Mouse (Mus musculus) CH12.LX (cell line): ENCODE measurements around the gene Pdcd1lg2. TPM values are rescaled to one million over a fixed set of nuclear protein-coding genes. Genes with fewer than 3 reads are reported as not detected.

Experiments
- DNase-seq: peaks from one replicate; pipeline ENCODE4 v3.0.0-alpha.2; 2013; ENCODE audit errors: extremely low read depth
- H3K27ac ChIP-seq: 2 replicates; pipeline ENCODE4 v1.5.1; 2012; ENCODE audit warnings: low read depth, mild to moderate bottlenecking, control low read depth, moderate library complexity; ENCODE audit not compliant: insufficient read depth
- H3K27me3 ChIP-seq: replicated peaks from 2 replicates; pipeline ENCODE3; 2012; ENCODE audit warnings: inconsistent platforms
- H3K36me3 ChIP-seq, 2 experiments: replicated peaks in 1 of 2; 2 replicates each; pipeline versions ENCODE3 to v1.6.1; 2012; ENCODE audit warnings: inconsistent platforms in 1 of 2, low read length in 1 of 2, mild to moderate bottlenecking in 1 of 2, mixed read lengths in 1 of 2, moderate library complexity in 1 of 2; ENCODE audit not compliant: control insufficient read depth in 1 of 2, insufficient read depth in 1 of 2
- H3K4me1 ChIP-seq, 2 experiments: 2 replicates each; pipeline ENCODE4 v1.6.1; 2012; ENCODE audit warnings: inconsistent platforms in 1 of 2, moderate library complexity in 1 of 2; ENCODE audit not compliant: insufficient read depth in 2 of 2, control insufficient read depth in 1 of 2
- H3K4me2 ChIP-seq: 2 replicates; pipeline ENCODE4 v1.6.1; 2012; ENCODE audit warnings: low read depth, mild to moderate bottlenecking, control low read depth; ENCODE audit not compliant: poor library complexity, insufficient read depth, severe bottlenecking
- H3K4me3 ChIP-seq, 3 experiments: fragments of 150-350 bp in 1 of 3; sonication (generic) in 1 of 3; replicated peaks in 1 of 3; 2 replicates each; pipeline versions ENCODE3 to v1.5.1; 2011 to 2012; ENCODE audit warnings: low read depth in 2 of 3, low read length in 2 of 3, mild to moderate bottlenecking in 2 of 3, moderate library complexity in 2 of 3, control low read depth in 1 of 3, improper control_type of control experiment in 1 of 3, inconsistent platforms in 1 of 3, mixed read lengths in 1 of 3; ENCODE audit not compliant: poor library complexity in 1 of 3
- H3K79me2 ChIP-seq: replicated peaks from 2 replicates; pipeline ENCODE4 v1.6.1; 2012; ENCODE audit warnings: mild to moderate bottlenecking, moderate library complexity; ENCODE audit not compliant: control insufficient read depth, poor library complexity, insufficient read depth, severe bottlenecking; ENCODE audit errors: extremely low read depth
- H3K9ac ChIP-seq: 2 replicates; pipeline ENCODE4 v1.6.1; 2012; ENCODE audit warnings: low read depth, mild to moderate bottlenecking, control low read depth, moderate library complexity; ENCODE audit not compliant: insufficient read depth
- H3K9me3 ChIP-seq: replicated peaks from 2 replicates; pipeline ENCODE3; 2012; ENCODE audit warnings: low read length, inconsistent platforms, mixed read lengths
- BHLHE40 ChIP-seq: IDR thresholded peaks from 2 replicates; pipeline ENCODE4 v1.6.1; 2011; ENCODE audit warnings: mild to moderate bottlenecking, low read depth, low read length, improper control_type of control experiment
- CHD1 ChIP-seq: IDR thresholded peaks from 2 replicates; pipeline ENCODE4 v1.6.1; 2012; ENCODE audit warnings: low read depth, low read length, improper control_type of control experiment, inconsistent platforms
- CHD2 ChIP-seq: IDR thresholded peaks from 2 replicates; pipeline ENCODE4 v1.6.1; 2011; ENCODE audit warnings: low read length, improper control_type of control experiment
- CTCF ChIP-seq, 2 experiments: IDR thresholded peaks in 1 of 2; conservative IDR thresholded peaks in 1 of 2; 2 replicates each; pipeline ENCODE4 v1.5.1; 2011 to 2012; ENCODE audit warnings: low read depth in 2 of 2, low read length in 2 of 2, improper control_type of control experiment in 1 of 2, inconsistent platforms in 1 of 2, mild to moderate bottlenecking in 1 of 2, moderate library complexity in 1 of 2
- E2F4 ChIP-seq: IDR thresholded peaks from 2 replicates; pipeline ENCODE4 v1.6.1; 2011; ENCODE audit warnings: low read depth, low read length, improper control_type of control experiment; ENCODE audit not compliant: insufficient replicate concordance
- ELF1 ChIP-seq: IDR thresholded peaks from 2 replicates; pipeline ENCODE4 v1.6.1; 2014; ENCODE audit warnings: low read depth, mild to moderate bottlenecking, inconsistent platforms, low read length, improper control_type of control experiment
- EP300 ChIP-seq: IDR thresholded peaks from 2 replicates; pipeline ENCODE4 v1.6.1; 2011; ENCODE audit warnings: low read length, improper control_type of control experiment
- ETS1 ChIP-seq: conservative IDR thresholded peaks from 2 replicates; pipeline ENCODE4 v1.6.1; 2012; ENCODE audit warnings: low read depth, mild to moderate bottlenecking, inconsistent platforms, low read length, improper control_type of control experiment, moderate library complexity
- GABPA ChIP-seq: IDR thresholded peaks from 2 replicates; pipeline ENCODE4 v1.6.1; 2012; ENCODE audit warnings: low read depth, low read length, improper control_type of control experiment, inconsistent platforms; ENCODE audit not compliant: insufficient replicate concordance
- HCFC1 ChIP-seq: IDR thresholded peaks from 2 replicates; pipeline ENCODE4 v1.6.1; 2012; ENCODE audit warnings: low read depth, mild to moderate bottlenecking, inconsistent platforms, low read length, improper control_type of control experiment
- IRF4 ChIP-seq: IDR thresholded peaks from 2 replicates; pipeline ENCODE4 v1.6.1; 2014; ENCODE audit warnings: low read depth, mild to moderate bottlenecking, inconsistent platforms, low read length, improper control_type of control experiment
- JUN ChIP-seq: IDR thresholded peaks from 2 replicates; pipeline ENCODE4 v1.6.1; 2011; ENCODE audit warnings: low read depth, mild to moderate bottlenecking, low read length, improper control_type of control experiment, moderate library complexity; ENCODE audit not compliant: insufficient read depth
- JUND ChIP-seq: conservative IDR thresholded peaks from 2 replicates; pipeline ENCODE4 v1.6.1; 2011; ENCODE audit warnings: low read depth, low read length, improper control_type of control experiment
- KAT2A ChIP-seq: IDR thresholded peaks from 2 replicates; pipeline ENCODE4 v1.6.1; 2012; ENCODE audit warnings: low read length, improper control_type of control experiment, inconsistent platforms; ENCODE audit not compliant: insufficient replicate concordance
- MAFK ChIP-seq: IDR thresholded peaks from 2 replicates; pipeline ENCODE4 v1.6.1; 2011; ENCODE audit warnings: low read length, improper control_type of control experiment; ENCODE audit not compliant: insufficient replicate concordance
- MAX ChIP-seq: IDR thresholded peaks from 2 replicates; pipeline ENCODE4 v1.6.1; 2011; ENCODE audit warnings: low read length, improper control_type of control experiment
- MAZ ChIP-seq: IDR thresholded peaks from 2 replicates; pipeline ENCODE4 v1.6.1; 2012; ENCODE audit warnings: low read depth, mild to moderate bottlenecking, inconsistent platforms, low read length, improper control_type of control experiment, moderate library complexity
- MEF2A ChIP-seq: IDR thresholded peaks from 2 replicates; pipeline ENCODE4 v1.6.1; 2014; ENCODE audit warnings: low read depth, mild to moderate bottlenecking, inconsistent platforms, low read length, improper control_type of control experiment, borderline replicate concordance
- MXI1 ChIP-seq: IDR thresholded peaks from 2 replicates; pipeline ENCODE4 v1.6.1; 2011; ENCODE audit warnings: mild to moderate bottlenecking, low read depth, low read length, improper control_type of control experiment
- NELFE ChIP-seq: IDR thresholded peaks from 2 replicates; pipeline ENCODE4 v1.6.1; 2011; ENCODE audit warnings: low read depth, low read length, improper control_type of control experiment
- NRF1 ChIP-seq: IDR thresholded peaks from 2 replicates; pipeline ENCODE4 v1.6.1; 2014; ENCODE audit warnings: low read depth, mild to moderate bottlenecking, inconsistent platforms, low read length, improper control_type of control experiment, moderate library complexity
- PAX5 ChIP-seq: IDR thresholded peaks from 2 replicates; pipeline ENCODE4 v1.6.1; 2012; ENCODE audit warnings: low read length, inconsistent platforms, mixed read lengths
- POLR2A ChIP-seq: IDR thresholded peaks from 2 replicates; pipeline ENCODE4 v1.6.1; 2011; ENCODE audit warnings: low read depth, mild to moderate bottlenecking, improper control_type of control experiment, low read length
- POLR2AphosphoS2 ChIP-seq: IDR thresholded peaks from 2 replicates; pipeline ENCODE4 v1.6.1; 2011; ENCODE audit warnings: low read depth, low read length, improper control_type of control experiment
- RAD21 ChIP-seq: IDR thresholded peaks from 2 replicates; pipeline ENCODE4 v1.6.1; 2011; ENCODE audit warnings: low read depth, mild to moderate bottlenecking, low read length, improper control_type of control experiment, moderate library complexity
- RCOR1 ChIP-seq: conservative IDR thresholded peaks from 2 replicates; pipeline ENCODE4 v1.6.1; 2012; ENCODE audit warnings: low read depth, mild to moderate bottlenecking, inconsistent platforms, low read length, improper control_type of control experiment
- SIN3A ChIP-seq: IDR thresholded peaks from 2 replicates; pipeline ENCODE4 v1.6.1; 2012; ENCODE audit warnings: low read length, improper control_type of control experiment, inconsistent platforms
- SMC3 ChIP-seq: IDR thresholded peaks from 2 replicates; pipeline ENCODE4 v1.6.1; 2011; ENCODE audit warnings: low read depth, low read length, improper control_type of control experiment
- TBP ChIP-seq: conservative IDR thresholded peaks from 2 replicates; pipeline ENCODE4 v1.6.1; 2011; ENCODE audit warnings: low read depth, low read length, improper control_type of control experiment
- TCF12 ChIP-seq: IDR thresholded peaks from 2 replicates; pipeline ENCODE4 v1.6.1; 2014; ENCODE audit warnings: low read depth, mild to moderate bottlenecking, inconsistent platforms, low read length, improper control_type of control experiment
- UBTF ChIP-seq: IDR thresholded peaks from 2 replicates; pipeline ENCODE4 v1.6.1; 2012; ENCODE audit warnings: low read depth, mild to moderate bottlenecking, inconsistent platforms, low read length, improper control_type of control experiment, moderate library complexity
- USF1 ChIP-seq: IDR thresholded peaks from 2 replicates; pipeline ENCODE4 v1.6.1; 2014; ENCODE audit warnings: low read depth, mild to moderate bottlenecking, inconsistent platforms, low read length, improper control_type of control experiment
- USF2 ChIP-seq: conservative IDR thresholded peaks from 2 replicates; pipeline ENCODE4 v1.6.1; 2011; ENCODE audit warnings: low read depth, low read length, improper control_type of control experiment
- ZC3H11A ChIP-seq: IDR thresholded peaks from 2 replicates; pipeline ENCODE4 v1.6.1; 2012; ENCODE audit warnings: low read depth, mild to moderate bottlenecking, inconsistent platforms, low read length, improper control_type of control experiment
- ZKSCAN1 ChIP-seq: IDR thresholded peaks from 2 replicates; pipeline ENCODE4 v1.6.1; 2012; ENCODE audit warnings: low read depth, inconsistent platforms, low read length, improper control_type of control experiment, borderline replicate concordance
- ZMIZ1 ChIP-seq: IDR thresholded peaks from 2 replicates; pipeline ENCODE4 v1.6.1; 2012; ENCODE audit warnings: low read depth, mild to moderate bottlenecking, inconsistent platforms, low read length, improper control_type of control experiment
- ZNF384 ChIP-seq: IDR thresholded peaks from 2 replicates; pipeline ENCODE4 v1.6.1; 2012; ENCODE audit warnings: low read depth, low read length, improper control_type of control experiment, inconsistent platforms
- dilution Hi-C: fragments of 300-500 bp; cut with MboI; formaldehyde crosslinking; loops from 2 replicates; pipeline ENCODE4 v1.14.3; 2020; ENCODE audit warnings: low sequenced_read_pairs; ENCODE audit not compliant: extremely low pct_unique_long_range_greater_than_20kb, extremely low pct_ligation_motif_present
- in situ Hi-C: fragments of 300-500 bp; cut with MboI; formaldehyde crosslinking; loops from 3 replicates; pipeline ENCODE4 v1.14.3; 2019; ENCODE audit warnings: low sequenced_read_pairs, low pct_ligation_motif_present, low pct_unique_long_range_greater_than_20kb, mixed read lengths
- polyA plus RNA-seq: library from polyadenylated mRNA; unstranded; fragments of >175 nt; gene quantifications from 2 replicates; pipeline ENCODE4 v1.2.1, GENCODE M21; 2012; ENCODE audit warnings: low read depth; ENCODE audit not compliant: insufficient read length
- total RNA-seq, 2 experiments: library from RNA; depleted of rRNA; stranded (reverse); fragments of 300-350 nt in 1 of 2; fragments of >200 nt in 1 of 2; gene quantifications; 2 replicates each; pipeline ENCODE4 v1.2.3; 2012 to 2014

The Pdcd1lg2 gene
- total and polyA plus RNA-seq, 3 experiments = 1.4 to 5.5 (median 1.7) TPM

DNA sequence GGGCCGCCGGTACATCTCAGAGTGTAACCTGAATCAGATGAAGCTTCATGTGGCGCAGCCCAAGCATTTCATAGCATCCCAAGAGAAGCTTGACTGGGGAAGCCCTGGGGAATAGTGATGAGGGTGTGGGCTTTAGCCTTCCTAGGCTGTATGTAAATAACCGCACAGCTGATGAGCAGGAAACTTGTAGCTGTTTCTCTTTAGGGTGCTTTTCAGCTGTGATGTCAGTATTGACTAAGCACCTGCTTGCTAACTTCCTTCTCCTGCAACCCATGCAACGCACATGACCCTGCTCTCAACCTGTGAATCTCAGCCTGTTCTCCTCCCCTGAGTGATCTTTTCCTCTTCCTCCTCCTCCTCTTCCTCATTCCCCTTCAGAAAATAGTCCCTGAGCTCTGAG, 46.6 kb upstream of the Pdcd1lg2 start (continued):
- TF ChIP-seq NELFE = no peak
- peak; percentile 53; the same call in 1 of the 2 replicates for TF ChIP-seq ELF1
- TF ChIP-seq MXI1 = peak; percentile 59; the same call in 1 of the 2 replicates

DNA sequence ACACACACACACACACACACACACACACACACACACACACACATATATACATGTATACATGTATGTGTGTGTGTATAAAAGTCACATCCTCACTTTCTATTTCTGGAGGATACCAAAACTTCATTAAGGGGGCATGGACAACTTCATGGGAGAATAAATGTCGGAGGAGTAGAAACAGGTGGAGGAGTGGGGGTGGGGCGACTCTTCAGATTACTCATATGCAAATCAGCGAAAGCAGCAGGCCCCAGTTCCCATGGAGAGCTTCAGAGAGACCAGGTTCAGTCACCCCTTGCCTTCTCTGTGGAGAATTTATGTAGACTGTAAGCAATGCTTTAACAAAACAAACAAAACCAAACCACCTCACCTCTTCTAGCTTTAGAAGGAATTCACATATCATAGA, 45.6 kb upstream of the Pdcd1lg2 start:
- DNase-seq = peak; percentile 94
- Histone ChIP-seq H3K27me3 (no peaks in the 10 kb centered on the region), H3K4me1 (peaks cover 21 to 50% of the 10 kb centered on the region in 2 experiments)
- TF ChIP-seq ZMIZ1 = no peak
- TF ChIP-seq ETS1 = peak; percentile 97
- 0 out of 2 replicates have a peak, but pooled peaks have one; percentile 7 for TF ChIP-seq USF2
- TF ChIP-seq ELF1 = 0 out of 2 replicates have a peak, but pooled peaks have one; percentile 10
- TF ChIP-seq GABPA = no peak
- no peak for TF ChIP-seq POLR2AphosphoS2
- no peak for TF ChIP-seq POLR2A
- peak; percentile 89 for TF ChIP-seq SIN3A
- no peak for TF ChIP-seq E2F4
- peak; percentile 94 for TF ChIP-seq TCF12
- no peak; the same call in 1 of the 2 replicates for TF ChIP-seq ZNF384
- TF ChIP-seq RAD21 = no peak; the same call in 1 of the 2 replicates
- TF ChIP-seq ZC3H11A = no peak
- TF ChIP-seq BHLHE40 = peak; percentile 82
- no peak for TF ChIP-seq NRF1
- TF ChIP-seq SMC3 = no peak
- peak; percentile 92 for TF ChIP-seq CHD2
- peak; percentile 99 for TF ChIP-seq IRF4
- TF ChIP-seq USF1 = no peak
- TF ChIP-seq TBP = no peak
- TF ChIP-seq KAT2A = 0 out of 2 replicates have a peak, but pooled peaks have one; percentile 11
- TF ChIP-seq JUND = peak; percentile 87
- TF ChIP-seq MXI1 = peak; percentile 47; the same call in 1 of the 2 replicates
- peak; percentile 95 for TF ChIP-seq EP300
- no peak for TF ChIP-seq ZKSCAN1
- TF ChIP-seq PAX5 = no peak
- no peak for TF ChIP-seq CTCF (conservative IDR thresholded peaks at IDR 0.05 in 1 of 2, IDR thresholded peaks at IDR 0.05 in 1 of 2; ENCODE audit: low read depth in 2 of 2, low read length in 2 of 2)
- peak; percentile 56; the same call in 1 of the 2 replicates for TF ChIP-seq MAFK
- peak; percentile 82; the same call in 1 of the 2 replicates for TF ChIP-seq MEF2A
- TF ChIP-seq MAX = peak; percentile 29; the same call in 1 of the 2 replicates
- TF ChIP-seq MAZ = peak; percentile 66; the same call in 1 of the 2 replicates
- no peak; the same call in 1 of the 2 replicates for TF ChIP-seq UBTF
- 0 out of 2 replicates have a peak, but pooled peaks have one; percentile 28 for TF ChIP-seq CHD1
- TF ChIP-seq RCOR1 = peak; percentile 98
- peak; percentile 46; the same call in 1 of the 2 replicates for TF ChIP-seq HCFC1
- peak; percentile 89 for TF ChIP-seq JUN
- no peak for TF ChIP-seq NELFE

More for the DNA sequence above, 45.6 kb upstream of the Pdcd1lg2 start:
- Histone ChIP-seq H3K4me3 (no peak overlapping the region), H3K27ac (peak overlapping the region; percentile 47), H3K4me2 (peak overlapping the region; percentile 95), H3K79me2 (peaks cover 23% of the 10 kb centered on the region), H3K9ac (peak overlapping the region; percentile 67; the same call in 1 of the 2 replicates), H3K9me3 (no peaks in the 10 kb centered on the region), H3K36me3 (peaks cover 0 to 18% of the 10 kb centered on the region in 2 experiments)
- dilution Hi-C loops (no loop called here), in situ Hi-C loops (loop anchor here (5.0 to 25.0 kb wide), 3 partner anchors 57 to 578 kb away; partner anchors contain the start of genes 9930021J03Rik and Ranbp6)
